Mouse (Mus musculus) CD4-positive, CD25-positive, alpha-beta regulatory T cell (primary cell): ENCODE measurements around the gene Rnf145. TPM values are rescaled to one million over a fixed set of nuclear protein-coding genes. Genes with fewer than 3 reads are reported as not detected.

Experiments
- polyA plus RNA-seq: library from polyadenylated mRNA; unstranded; fragments of 100-300 nt; shearing (Covaris generic); gene quantifications from one replicate; pipeline ENCODE4 v1.2.1, GENCODE M21; 2017

Rnf145 gene
- polyA plus RNA-seq = 136 TPM

DNA sequence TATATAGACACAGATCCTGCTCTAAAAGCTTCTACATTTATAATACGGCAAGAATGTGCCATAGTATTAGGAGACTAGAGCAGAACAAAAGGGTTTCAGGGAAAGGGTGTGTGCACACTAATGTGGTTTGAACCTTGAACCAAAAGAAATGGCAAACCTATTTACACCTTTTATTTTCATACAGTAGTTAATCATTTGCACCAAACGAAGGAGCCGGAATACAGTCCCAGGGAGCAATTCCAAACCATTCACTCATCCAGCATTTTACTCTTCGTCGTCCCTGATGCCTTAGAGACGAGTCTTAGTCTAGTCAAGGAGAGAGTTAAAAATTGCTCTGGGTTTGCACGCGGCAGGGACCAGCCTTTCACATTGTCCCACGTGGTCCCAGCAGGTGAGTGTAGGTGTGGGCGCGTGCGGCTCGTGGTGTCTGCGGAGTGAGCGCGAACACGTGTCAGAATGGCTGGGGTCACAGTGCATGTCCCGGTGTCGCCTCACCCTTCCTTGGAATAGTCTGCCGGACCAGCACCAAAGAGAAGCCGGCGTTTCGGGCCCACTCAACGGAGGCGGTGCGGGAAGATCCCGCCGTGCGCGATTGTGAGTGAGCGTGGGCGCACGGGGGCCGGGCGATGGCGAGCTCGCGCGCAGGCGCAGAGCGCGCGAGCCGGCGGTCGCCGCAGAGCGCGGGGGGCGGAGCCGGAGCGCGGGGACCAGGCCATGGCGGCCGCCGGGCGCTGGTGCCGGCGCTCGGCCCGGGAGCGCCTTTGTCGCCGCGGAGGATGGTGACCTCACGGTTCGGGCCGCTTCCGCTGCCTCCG, at the start of gene Rnf145:
Gene Rnf145, plus strand, starts transcription at position 684 of the 815 bp plus-strand sequence.

DNA sequence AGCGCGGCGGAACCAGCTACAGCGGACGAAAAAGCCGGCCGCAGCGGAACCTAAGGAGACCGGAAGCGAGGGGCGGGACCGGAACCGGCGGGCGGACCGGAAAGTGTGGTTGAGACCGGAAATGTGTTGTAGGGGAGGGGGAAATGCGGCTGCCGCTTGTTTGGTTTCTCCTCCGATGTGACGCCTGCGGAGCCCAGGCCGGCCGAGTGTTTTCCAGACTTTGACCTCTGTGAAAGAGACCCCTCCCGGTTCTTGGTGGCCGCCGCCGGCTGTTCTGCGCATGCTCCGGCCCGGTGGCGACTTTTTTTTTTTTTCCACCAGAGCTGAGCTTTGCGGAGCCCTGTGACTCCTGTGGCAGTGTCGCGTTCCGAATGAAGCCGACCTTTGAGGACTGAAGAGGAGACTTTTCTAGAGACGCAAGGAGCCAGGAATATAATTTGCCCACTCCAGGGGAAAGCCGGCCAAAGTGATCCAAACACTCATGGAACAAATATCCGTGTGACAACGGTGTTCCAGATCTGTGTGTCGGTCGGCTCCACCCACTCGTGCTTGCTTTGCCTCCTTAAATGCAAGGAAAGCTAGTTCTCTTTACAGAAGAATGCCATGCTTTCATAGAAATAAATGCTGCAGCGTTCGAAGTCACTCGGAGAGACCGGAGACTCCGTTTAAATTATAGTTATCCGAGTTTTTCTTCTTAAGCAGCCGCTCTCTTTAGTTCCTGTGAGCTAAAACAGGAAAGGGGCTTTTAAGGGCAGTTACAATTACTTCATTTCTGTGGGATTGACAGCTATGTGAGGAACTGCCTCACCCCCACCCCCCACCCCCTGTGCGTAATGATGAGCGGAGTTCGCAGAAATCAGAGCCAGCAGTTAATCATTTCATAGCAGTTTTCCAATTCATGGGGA, 48.1 kb upstream of the Rnf145 start, which contains the start of gene Ublcp1:
Gene Ublcp1, minus strand, starts transcription at position 67 of the 905 bp plus-strand sequence.

Other genes starting within 250 kb of the Rnf145 start
- gene Il12b, start 118.9 kb upstream of the Rnf145 start, polyA plus RNA-seq = 0.08 TPM
- 44.3 TPM for gene Ublcp1, start 48.5 kb upstream of the Rnf145 start, polyA plus RNA-seq
- gene Ebf1, start 98.4 kb downstream of the Rnf145 start, polyA plus RNA-seq = 0.66 TPM